Mouse (Mus musculus): ENCODE measurements around the gene Spen. TPM values are rescaled to one million over a fixed set of nuclear protein-coding genes. Genes with fewer than 3 reads are reported as not detected.

Gene Spen
- total and polyA plus RNA-seq, 2 experiments from 2014 or later, result 2.3 to 4.9 TPM

- ATAC-seq (ENCODE audit: insufficient read depth, low read depth) (no peak), DNase-seq (ENCODE audit: low spot score) (no peak)
- Histone ChIP-seq H3K4me2 (ENCODE audit: low read depth, low read length) (no peak overlapping the region), H3K4me3 (ENCODE audit: low read depth, low read length) (no peak overlapping the region), H3K36me3 (replicated peaks; ENCODE audit: control insufficient read depth, insufficient read depth, low read length) (no peaks in the 10 kb centered on the region), H3K27me3 (ENCODE audit: control insufficient read depth, insufficient read depth, low read length) (no peaks in the 10 kb centered on the region), H3K4me1 (ENCODE audit: control insufficient read depth, insufficient read depth) (peaks cover 10% of the 10 kb centered on the region), H3K9me3 (replicated peaks; ENCODE audit: control insufficient read depth, low read length) (no peaks in the 10 kb centered on the region), H3K9ac (replicated peaks; ENCODE audit: low read depth, low read length) (no peak overlapping the region), H3K27ac (ENCODE audit: low read depth) (0 out of 2 replicates have a peak overlapping the region, but pooled peaks have one; percentile 12)
- no peak for TF ChIP-seq CTCF (IDR thresholded peaks at IDR 0.05; ENCODE audit: low read depth)
- TF ChIP-seq EP300 (IDR thresholded peaks at IDR 0.05; ENCODE audit: low read depth), result no peak
- WGBS, result 60% methylated on average over 12 of the region's 12 CpGs
Observed at GRCm38 (mm10) chr4:141439083-141439803, 99.2 kb downstream of the Spen start.

GRCm38 (mm10) chr4:141435974-141436373 is 102.4 kb downstream of the Spen start, which contains the start of gene Srarp:
Srarp (minus strand) TSS chr4:141436105.
- H3K4me2 ChIP-seq (ENCODE audit: low read depth, low read length), result no peak within 1 kb of the TSS
- no peaks in the 10 kb centered on the region for H3K9me3 ChIP-seq (replicated peaks; ENCODE audit: control insufficient read depth, low read length)
- H3K27me3 ChIP-seq (ENCODE audit: control insufficient read depth, insufficient read depth, low read length), result no peaks in the 10 kb centered on the region
- H3K4me3 ChIP-seq (ENCODE audit: low read depth, low read length), result no peak within 1 kb of the TSS
- H3K27ac ChIP-seq (ENCODE audit: low read depth), result no peak within 1 kb of the TSS
- no peaks in the 10 kb centered on the region for H3K4me1 ChIP-seq (ENCODE audit: control insufficient read depth, insufficient read depth)
- WGBS, result 75% methylated on average over 1 of the region's 1 CpGs
- TF ChIP-seq CTCF (IDR thresholded peaks at IDR 0.05; ENCODE audit: low read depth) (no peak), EP300 (IDR thresholded peaks at IDR 0.05; ENCODE audit: low read depth) (no peak)
- H3K9ac ChIP-seq (replicated peaks; ENCODE audit: low read depth, low read length), result no peak within 1 kb of the TSS
- DNase-seq (ENCODE audit: low spot score), result no peak
- H3K36me3 ChIP-seq (replicated peaks; ENCODE audit: control insufficient read depth, insufficient read depth, low read length), result no peaks in the 10 kb centered on the region
- ATAC-seq (ENCODE audit: insufficient read depth, low read depth), result no peak

GRCm38 (mm10) chr4:141433191-141433590 is 105.2 kb downstream of the Spen start:
- H3K4me2 ChIP-seq (ENCODE audit: low read depth, low read length), result no peak overlapping the region
- no peak for ATAC-seq (ENCODE audit: insufficient read depth, low read depth)
- H3K9me3 ChIP-seq (replicated peaks; ENCODE audit: control insufficient read depth, low read length), result no peaks in the 10 kb centered on the region
- H3K4me1 ChIP-seq (ENCODE audit: control insufficient read depth, insufficient read depth), result no peaks in the 10 kb centered on the region
- 82% methylated on average over 18 of the region's 18 CpGs for WGBS
- H3K27me3 ChIP-seq (ENCODE audit: control insufficient read depth, insufficient read depth, low read length), result no peaks in the 10 kb centered on the region
- H3K4me3 ChIP-seq (ENCODE audit: low read depth, low read length), result no peak overlapping the region
- H3K9ac ChIP-seq (replicated peaks; ENCODE audit: low read depth, low read length), result no peak overlapping the region
- TF ChIP-seq CTCF (IDR thresholded peaks at IDR 0.05; ENCODE audit: low read depth) (no peak), EP300 (IDR thresholded peaks at IDR 0.05; ENCODE audit: low read depth) (no peak)
- DNase-seq (ENCODE audit: low spot score), result no peak
- H3K27ac ChIP-seq (ENCODE audit: low read depth), result no peak overlapping the region
- no peaks in the 10 kb centered on the region for H3K36me3 ChIP-seq (replicated peaks; ENCODE audit: control insufficient read depth, insufficient read depth, low read length)

GRCm38 (mm10) chr4:141432666-141433065 is 105.7 kb downstream of the Spen start:
- Histone ChIP-seq H3K27ac (ENCODE audit: low read depth) (no peak overlapping the region), H3K4me2 (ENCODE audit: low read depth, low read length) (no peak overlapping the region), H3K4me3 (ENCODE audit: low read depth, low read length) (no peak overlapping the region), H3K36me3 (replicated peaks; ENCODE audit: control insufficient read depth, insufficient read depth, low read length) (no peaks in the 10 kb centered on the region), H3K4me1 (ENCODE audit: control insufficient read depth, insufficient read depth) (no peaks in the 10 kb centered on the region), H3K9ac (replicated peaks; ENCODE audit: low read depth, low read length) (no peak overlapping the region), H3K27me3 (ENCODE audit: control insufficient read depth, insufficient read depth, low read length) (no peaks in the 10 kb centered on the region), H3K9me3 (replicated peaks; ENCODE audit: control insufficient read depth, low read length) (no peaks in the 10 kb centered on the region)
- ATAC-seq (ENCODE audit: insufficient read depth, low read depth) (no peak), DNase-seq (ENCODE audit: low spot score) (no peak)
- TF ChIP-seq EP300 (IDR thresholded peaks at IDR 0.05; ENCODE audit: low read depth) (no peak), CTCF (IDR thresholded peaks at IDR 0.05; ENCODE audit: low read depth) (no peak)
- 58% methylated on average over 14 of the region's 14 CpGs for WGBS

- TF ChIP-seq EP300 (IDR thresholded peaks at IDR 0.05; ENCODE audit: low read depth) (no peak), CTCF (IDR thresholded peaks at IDR 0.05; ENCODE audit: low read depth) (peak; percentile 80)
- Histone ChIP-seq H3K27me3 (ENCODE audit: control insufficient read depth, insufficient read depth, low read length) (no peaks in the 10 kb centered on the region), H3K27ac (ENCODE audit: low read depth) (no peak overlapping the region), H3K36me3 (replicated peaks; ENCODE audit: control insufficient read depth, insufficient read depth, low read length) (no peaks in the 10 kb centered on the region), H3K4me2 (ENCODE audit: low read depth, low read length) (no peak overlapping the region), H3K9me3 (replicated peaks; ENCODE audit: control insufficient read depth, low read length) (no peaks in the 10 kb centered on the region), H3K4me1 (ENCODE audit: control insufficient read depth, insufficient read depth) (0 out of 2 replicates have a peak, but pooled peaks cover 7% of the 10 kb centered on the region), H3K4me3 (ENCODE audit: low read depth, low read length) (no peak overlapping the region), H3K9ac (replicated peaks; ENCODE audit: low read depth, low read length) (no peak overlapping the region)
- no peak for ATAC-seq (ENCODE audit: insufficient read depth, low read depth)
- 37% methylated on average over 9 of the region's 9 CpGs for WGBS
- peak; percentile 75 for DNase-seq (ENCODE audit: low spot score)
Observed at GRCm38 (mm10) chr4:141430997-141431396, 107.4 kb downstream of the Spen start.
